Mouse (Mus musculus): ENCODE data around the gene Kmo. TPM values are rescaled to one million over a fixed set of nuclear protein-coding genes. Genes with fewer than 3 reads are reported as not detected.

The Kmo gene
- polyA plus RNA-seq (2015; fragmentation: Nextera tagmentation; extraction: Ambion mirVana) = 1.3 and 1.4 TPM in 2 replicates

GRCm38 (mm10) chr1:175619814-175620431 is at the start of gene Kmo:
TSS of gene Kmo (plus strand) at chr1:175620381.

GRCm38 (mm10) chr1:175625257-175625879 is 5.2 kb downstream of the Kmo start, which contains the start of gene Fh1:
TSS of gene Fh1 (minus strand) at chr1:175625635.

GRCm38 (mm10) chr1:175692246-175692996 is 72.2 kb downstream of the Kmo start, which contains the start of the genes Opn3 and Chml:
TSS of gene Opn3 (minus strand) at chr1:175692776.
TSS of gene Chml (minus strand) at chr1:175692901.

GRCm38 (mm10) chr1:175698293-175698692 is 78.1 kb downstream of the Kmo start, which contains the start of gene Wdr64:
TSS of gene Wdr64 (plus strand) at chr1:175698593.

Other genes with a start within 250 kb of the Kmo start
- 0.13 and 0.23 TPM in 2 replicates for gene Rgs7, start 127.9 kb upstream of the Kmo start, polyA plus RNA-seq (2015; fragmentation: Nextera tagmentation; extraction: Ambion mirVana)
- gene Fh1, start 5.3 kb downstream of the Kmo start, polyA plus RNA-seq (2015; fragmentation: Nextera tagmentation; extraction: Ambion mirVana) = 57.8 and 64.1 TPM in 2 replicates
- gene Opn3, start 72.4 kb downstream of the Kmo start, polyA plus RNA-seq (2015; fragmentation: Nextera tagmentation; extraction: Ambion mirVana) = 1.6 and 1.9 TPM in 2 replicates
- 0.80 and 0.97 TPM in 2 replicates for gene Chml, start 72.5 kb downstream of the Kmo start, polyA plus RNA-seq (2015; fragmentation: Nextera tagmentation; extraction: Ambion mirVana)
- not detected in 2 replicates for gene Wdr64, start 78.2 kb downstream of the Kmo start, polyA plus RNA-seq (2015; fragmentation: Nextera tagmentation; extraction: Ambion mirVana)

All from spleen, postnatal 0 days (tissue).